Mouse (Mus musculus) stomach, postnatal 0 days (tissue): ENCODE data around the gene Sap30bp. TPM values are rescaled to one million over a fixed set of nuclear protein-coding genes. Genes with fewer than 3 reads are reported as not detected.

ENCODE experiments used
- ATAC-seq: fragments of 200-750 bp; cut with Nextera tagmentation; 2 replicates; pipeline ENCODE4 v1.8.0; 2017; ENCODE audit not compliant: low FRiP score, low TSS enrichment
- DNase-seq: peaks from one replicate; pipeline ENCODE4 v3.0.0-alpha.2; 2016; ENCODE audit warnings: low spot score
- H3K27ac ChIP-seq: fragments of 300-500 bp; sonication (generic); replicated peaks from 2 replicates; pipeline ENCODE4 v1.5.1; 2014; ENCODE audit warnings: mild to moderate bottlenecking, control low read depth
- H3K27me3 ChIP-seq: fragments of 300-500 bp; sonication (generic); 2 replicates; pipeline ENCODE4 v1.6.1; 2014; ENCODE audit warnings: low read length; ENCODE audit not compliant: control insufficient read depth, insufficient read depth
- H3K36me3 ChIP-seq: fragments of 300-500 bp; sonication (generic); 2 replicates; pipeline ENCODE4 v1.6.1; 2014; ENCODE audit warnings: low read length, mixed read lengths; ENCODE audit not compliant: control insufficient read depth, insufficient read depth
- H3K4me1 ChIP-seq: fragments of 300-500 bp; sonication (generic); replicated peaks from 2 replicates; pipeline ENCODE4 v1.6.1; 2014; ENCODE audit warnings: antibody characterized with exemption; ENCODE audit not compliant: control insufficient read depth, insufficient read depth
- H3K4me2 ChIP-seq: fragments of 300-500 bp; sonication (generic); replicated peaks from 2 replicates; pipeline ENCODE4 v1.6.1; 2014; ENCODE audit warnings: low read depth, mild to moderate bottlenecking, control low read depth, moderate library complexity
- H3K4me3 ChIP-seq: fragments of 300-500 bp; sonication (generic); 2 replicates; pipeline ENCODE4 v1.5.1; 2014; ENCODE audit warnings: low read depth, low read length, control low read depth
- H3K9ac ChIP-seq: fragments of 300-500 bp; sonication (generic); 2 replicates; pipeline ENCODE4 v1.6.1; 2014; ENCODE audit warnings: mild to moderate bottlenecking, low read length, control low read depth, mixed read lengths
- H3K9me3 ChIP-seq: fragments of 300-500 bp; sonication (generic); 2 replicates; pipeline ENCODE4 v1.6.1; 2016; ENCODE audit warnings: low read length; ENCODE audit not compliant: control insufficient read depth
- CTCF ChIP-seq: IDR thresholded peaks from 2 replicates; pipeline ENCODE4 v1.5.1; 2016; ENCODE audit warnings: antibody characterized with exemption, low read depth, mild to moderate bottlenecking, moderate library complexity
- EP300 ChIP-seq: optimal IDR thresholded peaks from 2 replicates; pipeline ENCODE3; 2016; ENCODE audit warnings: antibody characterized with exemption
- WGBS: fragments of 180-500 bp; shearing (Covaris S2); extraction: QIAGEN DNeasy Blood & Tissue Kit; methylation state at CpG from one replicate; pipeline ENCODE4 v1.1.7; 2014; 5-methylcytosine and 5-hydroxymethylcytosine counted together
- polyA plus RNA-seq: library from polyadenylated mRNA; unstranded; fragments of >200 nt; fragmentation: Nextera tagmentation; extraction: Ambion mirVana; gene quantifications from 2 replicates; pipeline ENCODE4 v1.2.1, GENCODE M21; 2015

Gene Sap30bp
- polyA plus RNA-seq, 1 experiment from 2014 or later: 23.6 TPM

DNA sequence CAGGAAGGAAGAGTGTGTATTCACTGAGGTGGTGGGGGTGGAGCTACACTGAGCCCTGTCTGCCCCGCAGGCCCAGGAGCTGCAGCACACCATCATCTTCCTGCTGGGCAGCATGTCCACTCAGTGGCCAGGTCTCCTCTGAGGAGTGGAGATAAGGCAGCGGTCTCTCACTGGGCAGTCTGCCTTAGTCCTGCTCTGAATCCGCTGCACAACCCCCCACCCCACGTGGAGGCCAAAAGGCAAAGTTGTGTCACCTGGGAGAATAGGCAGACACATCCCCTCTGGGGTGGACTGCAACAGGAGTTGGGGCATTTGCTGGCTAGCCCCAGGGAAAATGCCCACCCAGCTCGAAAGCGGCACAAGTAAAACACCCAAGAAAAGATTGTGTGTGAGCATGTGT lies 40.9 kb upstream of the Sap30bp start:
- no peak for DNase-seq
- H3K9me3 ChIP-seq: no peaks in the 10 kb centered on the region
- H3K4me1 ChIP-seq: no peaks in the 10 kb centered on the region
- no peak for TF ChIP-seq CTCF
- TF ChIP-seq EP300: no peak
- H3K4me3 ChIP-seq: no peak overlapping the region
- ATAC-seq: no peak
- H3K36me3 ChIP-seq: peaks cover 8% of the 10 kb centered on the region; the same call in 1 of the 2 replicates
- H3K4me2 ChIP-seq: no peak overlapping the region
- WGBS: 63% methylated on average over 6 of the region's 6 CpGs
- H3K27ac ChIP-seq: no peak overlapping the region
- H3K27me3 ChIP-seq: no peaks in the 10 kb centered on the region
- no peak overlapping the region for H3K9ac ChIP-seq

DNA sequence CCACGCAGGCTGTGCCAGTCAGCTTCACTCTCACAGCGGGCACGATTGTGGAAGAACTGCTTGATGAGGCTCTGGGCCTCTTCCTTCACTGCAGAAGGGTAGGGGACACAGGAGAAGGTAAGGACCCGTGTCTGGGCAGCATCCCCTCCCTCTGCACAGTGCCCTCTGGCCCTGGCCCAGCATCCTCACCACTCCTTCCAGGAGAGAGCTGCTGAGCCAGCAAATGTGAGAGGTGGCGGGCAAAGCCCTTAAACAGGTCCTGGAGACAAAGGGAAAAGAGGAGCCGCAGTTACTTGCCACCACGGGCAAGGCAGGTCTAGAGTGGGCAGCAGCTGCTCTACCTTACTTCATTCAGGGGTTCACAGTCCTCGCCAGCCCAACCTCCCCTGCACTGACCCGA lies 40.0 kb upstream of the Sap30bp start:
- TF ChIP-seq EP300 (no peak), CTCF (no peak)
- H3K4me1 ChIP-seq: no peaks in the 10 kb centered on the region
- no peak overlapping the region for H3K9ac ChIP-seq
- peaks cover 8% of the 10 kb centered on the region; the same call in 1 of the 2 replicates for H3K36me3 ChIP-seq
- H3K27ac ChIP-seq: no peak overlapping the region
- 85% methylated on average over 9 of the region's 9 CpGs for WGBS
- no peak overlapping the region for H3K4me2 ChIP-seq
- ATAC-seq: no peak
- H3K27me3 ChIP-seq: no peaks in the 10 kb centered on the region
- H3K4me3 ChIP-seq: no peak overlapping the region
- H3K9me3 ChIP-seq: no peaks in the 10 kb centered on the region
- DNase-seq: no peak

DNA sequence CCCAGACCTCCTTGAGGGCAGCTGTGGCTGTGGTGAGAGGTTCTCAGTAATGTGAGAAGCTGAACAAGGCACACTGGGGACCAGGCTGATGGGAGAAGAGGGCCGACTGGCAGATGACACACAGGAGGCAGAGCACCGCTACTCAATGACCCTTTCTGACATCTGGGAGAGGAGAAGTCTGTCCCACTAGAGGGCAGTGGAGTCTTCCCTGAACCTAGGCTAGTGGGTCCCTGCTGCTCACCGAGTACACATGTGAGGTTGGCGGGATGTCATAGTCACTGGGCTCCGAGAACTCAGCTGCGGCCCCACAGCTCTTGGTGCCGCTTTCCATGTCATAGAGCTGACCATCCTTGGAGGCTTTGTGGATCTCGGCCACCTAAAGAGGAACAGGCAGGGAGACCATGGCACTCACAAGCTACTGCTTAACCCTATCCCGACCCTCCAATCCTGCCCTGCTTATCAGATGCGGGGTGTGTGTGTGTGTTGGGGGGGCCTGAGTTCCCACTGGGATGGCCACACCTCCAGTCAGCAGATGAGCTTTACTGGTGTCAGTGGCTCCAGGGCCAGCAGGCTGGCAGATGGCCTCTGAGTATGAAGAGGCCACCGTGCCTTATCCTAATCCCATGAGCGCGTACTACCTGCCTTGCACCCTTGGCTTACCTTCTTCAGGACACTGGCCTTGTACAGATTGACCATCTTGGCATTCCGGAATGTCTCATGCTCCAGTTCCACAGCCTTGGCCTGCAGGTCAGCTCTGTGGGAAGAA lies 38.1 kb upstream of the Sap30bp start:
- Histone ChIP-seq H3K9ac (no peak overlapping the region), H3K27me3 (no peaks in the 10 kb centered on the region), H3K36me3 (peaks cover 8% of the 10 kb centered on the region; the same call in 1 of the 2 replicates), H3K4me3 (no peak overlapping the region), H3K27ac (no peak overlapping the region), H3K4me2 (no peak overlapping the region), H3K4me1 (0 out of 2 replicates have a peak, but pooled peaks cover 7% of the 10 kb centered on the region), H3K9me3 (no peaks in the 10 kb centered on the region)
- WGBS: 69% methylated on average over 14 of the region's 14 CpGs
- DNase-seq (peak; percentile 47), ATAC-seq (no peak)
- peak; percentile 69 for TF ChIP-seq CTCF
- no peak for TF ChIP-seq EP300

DNA sequence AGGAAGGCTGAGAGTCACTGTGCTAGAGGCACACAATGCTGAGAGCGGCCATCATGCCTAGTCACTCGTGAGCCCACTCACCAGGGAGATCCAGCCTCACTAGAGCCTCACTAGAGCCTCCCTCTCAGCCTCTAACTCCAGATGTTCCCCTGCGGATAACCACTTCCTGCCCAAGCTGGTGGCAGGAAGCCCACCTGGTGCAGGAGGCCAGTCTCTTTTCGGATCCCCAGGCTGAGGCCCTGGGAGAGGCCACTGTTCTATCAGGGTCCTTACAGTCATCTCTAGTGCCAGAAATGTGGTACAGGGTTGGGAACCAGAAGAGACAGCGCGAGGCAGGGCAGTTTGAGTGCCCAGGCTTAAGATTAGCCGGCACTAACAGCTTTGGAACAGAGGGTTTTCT lies 34.6 kb upstream of the Sap30bp start:
- TF ChIP-seq CTCF: no peak
- no peak for TF ChIP-seq EP300
- DNase-seq (no peak), ATAC-seq (no peak)
- Histone ChIP-seq H3K9ac (no peak overlapping the region), H3K4me3 (no peak overlapping the region), H3K27ac (peak overlapping the region; percentile 20; the same call in 1 of the 2 replicates), H3K4me1 (peaks cover 14% of the 10 kb centered on the region), H3K9me3 (no peaks in the 10 kb centered on the region), H3K36me3 (peaks cover 6% of the 10 kb centered on the region; the same call in 1 of the 2 replicates), H3K4me2 (no peak overlapping the region), H3K27me3 (no peaks in the 10 kb centered on the region)
- 84% methylated on average over 7 of the region's 7 CpGs for WGBS

DNA sequence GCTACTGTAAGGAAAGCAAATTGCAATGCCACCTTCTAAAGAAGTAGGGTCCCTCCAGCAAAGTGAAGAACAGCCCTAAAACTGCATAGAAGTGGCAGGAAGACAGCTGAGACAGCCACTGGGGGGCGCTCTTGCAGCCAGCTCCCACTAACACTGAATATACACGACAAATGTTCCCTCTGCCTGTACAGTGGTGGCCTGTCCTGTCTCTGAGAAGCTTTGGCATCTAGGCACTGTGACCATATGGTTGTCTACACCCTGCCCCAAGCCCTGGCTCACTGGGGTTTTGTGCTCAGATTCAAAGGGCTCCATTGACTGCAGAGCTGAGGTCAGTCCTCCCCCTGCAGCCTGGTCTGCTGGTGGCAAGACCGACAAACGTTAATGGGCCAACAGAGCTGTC lies 34.2 kb upstream of the Sap30bp start:
- WGBS: 30% methylated on average over 4 of the region's 4 CpGs
- no peak for TF ChIP-seq EP300
- peak; percentile 76 for TF ChIP-seq CTCF
- Histone ChIP-seq H3K27me3 (no peaks in the 10 kb centered on the region), H3K36me3 (peaks cover 4% of the 10 kb centered on the region; the same call in 1 of the 2 replicates), H3K4me1 (peaks cover 18% of the 10 kb centered on the region), H3K9me3 (no peaks in the 10 kb centered on the region), H3K27ac (no peak overlapping the region; the same call in 1 of the 2 replicates), H3K9ac (no peak overlapping the region), H3K4me2 (no peak overlapping the region), H3K4me3 (no peak overlapping the region)
- no peak for ATAC-seq
- peak; percentile 77 for DNase-seq
